Mouse (Mus musculus) stomach, postnatal 0 days (tissue): ENCODE measurements around the gene Amigo1. TPM values are rescaled to one million over a fixed set of nuclear protein-coding genes. Genes with fewer than 3 reads are reported as not detected.

ENCODE experiments used
- ATAC-seq: fragments of 200-750 bp; cut with Nextera tagmentation; 2 replicates; pipeline ENCODE4 v1.8.0; 2017; ENCODE audit not compliant: low FRiP score, low TSS enrichment
- DNase-seq: peaks from one replicate; pipeline ENCODE4 v3.0.0-alpha.2; 2016; ENCODE audit warnings: low spot score
- H3K27ac ChIP-seq: fragments of 300-500 bp; sonication (generic); replicated peaks from 2 replicates; pipeline ENCODE4 v1.5.1; 2014; ENCODE audit warnings: mild to moderate bottlenecking, control low read depth
- H3K27me3 ChIP-seq: fragments of 300-500 bp; sonication (generic); 2 replicates; pipeline ENCODE4 v1.6.1; 2014; ENCODE audit warnings: low read length; ENCODE audit not compliant: control insufficient read depth, insufficient read depth
- H3K36me3 ChIP-seq: fragments of 300-500 bp; sonication (generic); 2 replicates; pipeline ENCODE4 v1.6.1; 2014; ENCODE audit warnings: low read length, mixed read lengths; ENCODE audit not compliant: control insufficient read depth, insufficient read depth
- H3K4me1 ChIP-seq: fragments of 300-500 bp; sonication (generic); replicated peaks from 2 replicates; pipeline ENCODE4 v1.6.1; 2014; ENCODE audit warnings: antibody characterized with exemption; ENCODE audit not compliant: control insufficient read depth, insufficient read depth
- H3K4me2 ChIP-seq: fragments of 300-500 bp; sonication (generic); replicated peaks from 2 replicates; pipeline ENCODE4 v1.6.1; 2014; ENCODE audit warnings: low read depth, mild to moderate bottlenecking, control low read depth, moderate library complexity
- H3K4me3 ChIP-seq: fragments of 300-500 bp; sonication (generic); 2 replicates; pipeline ENCODE4 v1.5.1; 2014; ENCODE audit warnings: low read depth, low read length, control low read depth
- H3K9ac ChIP-seq: fragments of 300-500 bp; sonication (generic); 2 replicates; pipeline ENCODE4 v1.6.1; 2014; ENCODE audit warnings: mild to moderate bottlenecking, low read length, control low read depth, mixed read lengths
- H3K9me3 ChIP-seq: fragments of 300-500 bp; sonication (generic); 2 replicates; pipeline ENCODE4 v1.6.1; 2016; ENCODE audit warnings: low read length; ENCODE audit not compliant: control insufficient read depth
- CTCF ChIP-seq: IDR thresholded peaks from 2 replicates; pipeline ENCODE4 v1.5.1; 2016; ENCODE audit warnings: antibody characterized with exemption, low read depth, mild to moderate bottlenecking, moderate library complexity
- EP300 ChIP-seq: optimal IDR thresholded peaks from 2 replicates; pipeline ENCODE3; 2016; ENCODE audit warnings: antibody characterized with exemption
- WGBS: fragments of 180-500 bp; shearing (Covaris S2); extraction: QIAGEN DNeasy Blood & Tissue Kit; methylation state at CpG from one replicate; pipeline ENCODE4 v1.1.7; 2014; 5-methylcytosine and 5-hydroxymethylcytosine counted together
- polyA plus RNA-seq: library from polyadenylated mRNA; unstranded; fragments of >200 nt; fragmentation: Nextera tagmentation; extraction: Ambion mirVana; gene quantifications from 2 replicates; pipeline ENCODE4 v1.2.1, GENCODE M21; 2015

Gene Amigo1
- polyA plus RNA-seq, 1 experiment from 2014 or later, result 3.0 TPM

GRCm38 (mm10) chr3:108188716-108189490 is 2.8 kb downstream of the Amigo1 start:
- no peaks in the 10 kb centered on the region for H3K36me3 ChIP-seq
- H3K27ac ChIP-seq, result no peak overlapping the region
- 82% methylated on average over 9 of the region's 9 CpGs for WGBS
- no peaks in the 10 kb centered on the region for H3K27me3 ChIP-seq
- TF ChIP-seq EP300 (no peak), CTCF (no peak)
- no peaks in the 10 kb centered on the region for H3K9me3 ChIP-seq
- no peak overlapping the region for H3K9ac ChIP-seq
- no peak overlapping the region for H3K4me3 ChIP-seq
- no peaks in the 10 kb centered on the region for H3K4me1 ChIP-seq
- ATAC-seq, result no peak
- peak; percentile 10 for DNase-seq
- H3K4me2 ChIP-seq, result no peak overlapping the region

GRCm38 (mm10) chr3:108189897-108190296 is 3.8 kb downstream of the Amigo1 start:
- peak overlapping the region; percentile 13; the same call in 1 of the 2 replicates for H3K9ac ChIP-seq

GRCm38 (mm10) chr3:108193686-108194085 is 7.6 kb downstream of the Amigo1 start:
- TF ChIP-seq EP300 (no peak), CTCF (no peak)
- 0 out of 2 replicates have a peak, but pooled peaks cover 2% of the 10 kb centered on the region for H3K4me1 ChIP-seq
- H3K36me3 ChIP-seq, result no peaks in the 10 kb centered on the region
- no peak for ATAC-seq
- H3K9me3 ChIP-seq, result no peaks in the 10 kb centered on the region
- DNase-seq, result no peak
- no peak overlapping the region for H3K4me2 ChIP-seq
- 42% methylated on average over 4 of the region's 4 CpGs for WGBS
- H3K27ac ChIP-seq, result no peak overlapping the region
- H3K27me3 ChIP-seq, result no peaks in the 10 kb centered on the region
- no peak overlapping the region for H3K9ac ChIP-seq
- H3K4me3 ChIP-seq, result no peak overlapping the region

More at GRCm38 (mm10) chr3:108189897-108190296, 3.8 kb downstream of the Amigo1 start:
- 29% methylated on average over 5 of the region's 5 CpGs for WGBS
- peak overlapping the region; percentile 17; the same call in 1 of the 2 replicates for H3K4me2 ChIP-seq
- no peak overlapping the region for H3K4me3 ChIP-seq
- no peaks in the 10 kb centered on the region for H3K36me3 ChIP-seq
- H3K9me3 ChIP-seq, result no peaks in the 10 kb centered on the region
- no peaks in the 10 kb centered on the region for H3K4me1 ChIP-seq
- no peak for ATAC-seq
- no peaks in the 10 kb centered on the region for H3K27me3 ChIP-seq
- no peak overlapping the region for H3K27ac ChIP-seq
- no peak for TF ChIP-seq EP300
- no peak for TF ChIP-seq CTCF
- DNase-seq, result peak; percentile 12

GRCm38 (mm10) chr3:108195287-108195686 is 9.2 kb downstream of the Amigo1 start:
- Histone ChIP-seq H3K4me2 (no peak overlapping the region), H3K27ac (no peak overlapping the region), H3K27me3 (no peaks in the 10 kb centered on the region), H3K4me3 (no peak overlapping the region), H3K36me3 (no peaks in the 10 kb centered on the region), H3K4me1 (peaks cover 2% of the 10 kb centered on the region; the same call in 1 of the 2 replicates), H3K9me3 (no peaks in the 10 kb centered on the region), H3K9ac (no peak overlapping the region)
- DNase-seq, result no peak
- no peak for TF ChIP-seq CTCF
- no peak for TF ChIP-seq EP300
- 82% methylated on average over 4 of the region's 4 CpGs for WGBS
- no peak for ATAC-seq

- Histone ChIP-seq H3K36me3 (no peaks in the 10 kb centered on the region), H3K27ac (no peak overlapping the region)
These were observed 9.9 kb downstream of the Amigo1 start for GRCm38 (mm10) chr3:108195941-108196590.

More at GRCm38 (mm10) chr3:108195941-108196590, 9.9 kb downstream of the Amigo1 start:
- 68% methylated on average over 7 of the region's 7 CpGs for WGBS
- no peak overlapping the region for H3K4me3 ChIP-seq
- no peak for ATAC-seq
- peaks cover 2% of the 10 kb centered on the region; the same call in 1 of the 2 replicates for H3K4me1 ChIP-seq
- no peak overlapping the region for H3K4me2 ChIP-seq
- no peaks in the 10 kb centered on the region for H3K9me3 ChIP-seq
- no peak overlapping the region for H3K9ac ChIP-seq
- DNase-seq, result peak; percentile 15
- H3K27me3 ChIP-seq, result no peaks in the 10 kb centered on the region
- no peak for TF ChIP-seq CTCF
- no peak for TF ChIP-seq EP300
